Mouse (Mus musculus): ENCODE results near the gene Large1. TPM values are rescaled to one million over a fixed set of nuclear protein-coding genes. Genes with fewer than 3 reads are reported as not detected.
"Not testable (repeated sequence)": the region's sequence is repeated elsewhere in the genome, so short reads cannot be mapped to it uniquely, and the experiment has no call there.

The Large1 gene
- total and polyA plus RNA-seq, 3 experiments, result not detected

DNA sequence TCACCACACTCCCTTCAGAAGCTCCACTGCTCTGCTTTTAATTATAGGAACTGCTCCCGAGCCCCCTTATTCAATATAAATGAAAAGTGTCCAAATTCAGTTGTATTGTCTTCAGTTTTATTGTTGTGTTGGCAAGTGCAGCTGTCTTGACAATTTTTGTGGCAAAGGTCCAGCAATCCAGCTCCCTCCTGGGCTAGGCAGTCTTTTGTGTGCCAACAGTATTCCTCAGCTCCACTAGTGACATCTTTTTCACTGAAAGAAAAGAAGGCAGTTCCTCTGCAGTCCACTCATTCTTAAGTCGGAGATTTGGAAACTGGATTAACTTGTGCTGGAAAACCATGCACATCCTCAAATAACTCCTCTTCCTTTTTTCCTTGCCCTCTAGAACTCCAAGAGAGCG lies 25.3 kb downstream of the Large1 start:
- TF ChIP-seq BHLHE40 (IDR thresholded peaks at IDR 0.05; ENCODE audit: borderline replicate concordance, low read depth, low read length) (no peak), GABPA (IDR thresholded peaks at IDR 0.05; ENCODE audit: low read depth, low read length) (no peak), TCF12 (IDR thresholded peaks at IDR 0.05; ENCODE audit: low read depth, low read length) (no peak), EP300 (IDR thresholded peaks at IDR 0.05; ENCODE audit: low read depth in 1 of 2, low read length in 2 of 2) (no peak), POLR2AphosphoS5 (IDR thresholded peaks at IDR 0.05; ENCODE audit: borderline replicate concordance, low read depth, low read length) (no peak), NELFE (IDR thresholded peaks at IDR 0.05; ENCODE audit: low read depth, low read length) (no peak), CTCF (IDR thresholded peaks at IDR 0.05 in 2 of 3, conservative IDR thresholded peaks at IDR 0.05 in 1 of 3; ENCODE audit: control insufficient read depth in 1 of 3, insufficient read depth in 1 of 3, low read depth in 2 of 3, low read length in 3 of 3, poor library complexity in 1 of 3, severe bottlenecking in 1 of 3) (no peak), JUND (IDR thresholded peaks at IDR 0.05; ENCODE audit: low read depth, low read length) (no peak), POLR2AphosphoS2 (IDR thresholded peaks at IDR 0.05; ENCODE audit: low read length) (no peak), RAD21 (IDR thresholded peaks at IDR 0.05; ENCODE audit: low read depth, low read length) (no peak)
- Histone ChIP-seq H3K4me3 (ENCODE audit: control insufficient read depth in 1 of 2, insufficient read depth in 1 of 2, low read depth in 2 of 2, low read length in 2 of 2) (no peak overlapping the region), H3K9ac (ENCODE audit: control insufficient read depth, low read depth, low read length, poor library complexity, severe bottlenecking) (no peak overlapping the region), H3K4me1 (ENCODE audit: control insufficient read depth in 1 of 2, insufficient read depth in 2 of 2, low read length in 2 of 2) (no peaks in the 10 kb centered on the region), H3K9me3 (replicated peaks; ENCODE audit: insufficient read depth, low read length) (no peaks in the 10 kb centered on the region), H3K79me2 (ENCODE audit: control insufficient read depth, insufficient read depth, low read length, poor library complexity) (no peaks in the 10 kb centered on the region), H3K36me3 (ENCODE audit: control insufficient read depth in 1 of 2, insufficient read depth in 2 of 2, low read length in 2 of 2) (no peaks in the 10 kb centered on the region), H3K27me3 (ENCODE audit: control insufficient read depth in 1 of 2, insufficient read depth in 2 of 2, low read length in 2 of 2) (no peaks in the 10 kb centered on the region), H3K27ac (ENCODE audit: control insufficient read depth, low read depth, low read length) (no peak overlapping the region)
- DNase-seq (ENCODE audit: low read depth, low spot score), result no peak

DNA sequence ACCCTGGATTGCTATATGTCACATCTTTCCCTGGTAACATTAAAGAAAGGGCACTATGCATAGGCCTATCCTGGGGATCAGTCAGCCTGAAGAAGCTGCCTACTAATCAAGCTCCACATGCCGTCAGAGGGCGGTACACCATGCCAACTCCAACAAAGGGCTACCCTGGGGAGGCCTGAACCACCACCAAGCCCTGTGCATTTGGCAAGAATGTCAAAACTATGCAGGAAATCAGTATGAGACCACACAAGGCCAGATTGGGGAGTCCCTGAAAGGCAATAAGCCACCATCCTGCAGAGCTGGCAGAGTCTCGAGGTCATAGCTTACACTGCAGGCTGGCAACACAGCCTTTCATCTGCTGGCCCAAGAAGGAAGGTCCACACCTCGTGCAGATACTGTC lies 28.7 kb downstream of the Large1 start:
- DNase-seq (ENCODE audit: low read depth, low spot score), result no peak
- Histone ChIP-seq H3K79me2 (ENCODE audit: control insufficient read depth, insufficient read depth, low read length, poor library complexity) (no peaks in the 10 kb centered on the region), H3K9me3 (replicated peaks; ENCODE audit: insufficient read depth, low read length) (no peaks in the 10 kb centered on the region)

DNA sequence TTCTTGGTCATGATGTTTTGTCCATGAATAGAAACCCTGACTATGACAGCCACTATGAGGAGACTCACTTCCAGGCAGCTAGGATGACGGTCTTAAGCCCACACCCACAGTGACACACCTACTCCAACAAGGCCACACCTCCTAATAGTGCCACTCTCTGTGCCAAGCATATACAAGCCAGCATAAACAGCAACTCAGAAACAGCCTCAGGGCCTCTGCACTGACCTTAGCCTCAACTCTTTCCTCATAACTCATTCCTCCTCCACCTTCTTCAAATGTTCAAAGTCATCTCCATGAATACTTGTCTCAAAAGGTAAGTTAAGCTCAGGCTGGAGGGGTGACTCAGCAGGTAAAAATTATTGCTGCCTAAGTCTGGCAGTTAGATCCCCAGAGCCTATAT lies 29.7 kb downstream of the Large1 start:
- TF ChIP-seq MYB (IDR thresholded peaks at IDR 0.05; ENCODE audit: low read depth, low read length) (no peak), RAD21 (IDR thresholded peaks at IDR 0.05; ENCODE audit: low read depth, low read length) (no peak), E2F4 (IDR thresholded peaks at IDR 0.05; ENCODE audit: borderline replicate concordance, low read depth, low read length) (no peak)
- Histone ChIP-seq H3K79me2 (ENCODE audit: control insufficient read depth, insufficient read depth, low read length, poor library complexity) (no peaks in the 10 kb centered on the region), H3K9ac (ENCODE audit: control insufficient read depth, low read depth, low read length, poor library complexity, severe bottlenecking) (no peak overlapping the region), H3K27ac (ENCODE audit: control insufficient read depth, low read depth, low read length) (no peak overlapping the region), H3K36me3 (ENCODE audit: control insufficient read depth in 1 of 2, insufficient read depth in 2 of 2, low read length in 2 of 2) (no peaks in the 10 kb centered on the region), H3K4me1 (ENCODE audit: control insufficient read depth in 1 of 2, insufficient read depth in 2 of 2, low read length in 2 of 2) (no peaks in the 10 kb centered on the region), H3K4me3 (ENCODE audit: control insufficient read depth in 1 of 2, insufficient read depth in 1 of 2, low read depth in 2 of 2, low read length in 2 of 2) (no peak overlapping the region), H3K9me3 (replicated peaks; ENCODE audit: insufficient read depth, low read length) (no peaks in the 10 kb centered on the region), H3K27me3 (ENCODE audit: control insufficient read depth in 1 of 2, insufficient read depth in 2 of 2, low read length in 2 of 2) (no peaks in the 10 kb centered on the region)
- no peak for DNase-seq (ENCODE audit: low read depth, low spot score)

More for the DNA sequence above, 28.7 kb downstream of the Large1 start:
- TF ChIP-seq KAT2A (conservative IDR thresholded peaks at IDR 0.05; ENCODE audit: low read depth, low read length), result no peak
- no peak for TF ChIP-seq TAL1 (IDR thresholded peaks at IDR 0.05; ENCODE audit: low read length)
- no peak for TF ChIP-seq NELFE (IDR thresholded peaks at IDR 0.05; ENCODE audit: low read depth, low read length)
- no peak for TF ChIP-seq POLR2AphosphoS2 (IDR thresholded peaks at IDR 0.05; ENCODE audit: low read length)
- TF ChIP-seq CTCF (IDR thresholded peaks at IDR 0.05 in 2 of 3, conservative IDR thresholded peaks at IDR 0.05 in 1 of 3; ENCODE audit: control insufficient read depth in 1 of 3, insufficient read depth in 1 of 3, low read depth in 2 of 3, low read length in 3 of 3, poor library complexity in 1 of 3, severe bottlenecking in 1 of 3), result no peak
- TF ChIP-seq ZKSCAN1 (IDR thresholded peaks at IDR 0.05; ENCODE audit: low read depth, low read length), result no peak
- TF ChIP-seq SIN3A (IDR thresholded peaks at IDR 0.05; ENCODE audit: low read length), result no peak
- Histone ChIP-seq H3K4me1 (ENCODE audit: control insufficient read depth in 1 of 2, insufficient read depth in 2 of 2, low read length in 2 of 2) (no peaks in the 10 kb centered on the region), H3K9ac (ENCODE audit: control insufficient read depth, low read depth, low read length, poor library complexity, severe bottlenecking) (no peak overlapping the region), H3K4me3 (ENCODE audit: control insufficient read depth in 1 of 2, insufficient read depth in 1 of 2, low read depth in 2 of 2, low read length in 2 of 2) (no peak overlapping the region), H3K36me3 (ENCODE audit: control insufficient read depth in 1 of 2, insufficient read depth in 2 of 2, low read length in 2 of 2) (no peaks in the 10 kb centered on the region), H3K27ac (ENCODE audit: control insufficient read depth, low read depth, low read length) (no peak overlapping the region), H3K27me3 (ENCODE audit: control insufficient read depth in 1 of 2, insufficient read depth in 2 of 2, low read length in 2 of 2) (no peaks in the 10 kb centered on the region)

DNA sequence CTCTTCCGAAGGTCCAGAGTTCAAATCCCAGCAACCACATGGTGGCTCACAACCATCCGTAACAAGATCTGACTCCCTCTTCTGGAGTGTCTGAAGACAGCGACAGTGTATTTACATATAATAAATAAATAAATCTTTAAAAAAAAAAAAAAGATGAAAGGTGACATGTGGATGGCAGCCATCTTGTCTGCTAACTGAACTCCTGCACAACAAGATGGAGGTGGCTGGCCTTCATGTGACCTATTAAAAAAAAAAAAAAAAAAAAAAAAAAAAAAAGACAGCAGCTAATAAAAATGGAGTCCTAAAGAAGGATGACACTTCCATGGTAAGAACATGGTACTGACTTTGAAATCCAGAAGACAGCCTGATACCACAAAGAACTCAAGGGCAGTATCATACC lies 33.8 kb downstream of the Large1 start:
- H3K79me2 ChIP-seq (ENCODE audit: control insufficient read depth, insufficient read depth, low read length, poor library complexity); H3K9me3 ChIP-seq (replicated peaks; ENCODE audit: insufficient read depth, low read length); H3K4me1 ChIP-seq (ENCODE audit: control insufficient read depth in 1 of 2, insufficient read depth in 2 of 2, low read length in 2 of 2); H3K36me3 ChIP-seq (ENCODE audit: control insufficient read depth in 1 of 2, insufficient read depth in 2 of 2, low read length in 2 of 2); H3K9ac ChIP-seq (ENCODE audit: control insufficient read depth, low read depth, low read length, poor library complexity, severe bottlenecking); DNase-seq (ENCODE audit: low read depth, low spot score); H3K4me3 ChIP-seq (ENCODE audit: control insufficient read depth in 1 of 2, insufficient read depth in 1 of 2, low read depth in 2 of 2, low read length in 2 of 2); H3K27ac ChIP-seq (ENCODE audit: control insufficient read depth, low read depth, low read length); H3K27me3 ChIP-seq (ENCODE audit: control insufficient read depth in 1 of 2, insufficient read depth in 2 of 2, low read length in 2 of 2): not testable (repeated sequence)

Measured in MEL (cell line).